Mouse (Mus musculus) 416B (cell line): ENCODE data around the gene Gse1.
A peak's percentile ranks its signal among the peaks of the same experiment; 100 is the strongest.

Experiments
- DNase-seq: peaks from one replicate; pipeline ENCODE4 v3.0.0; 2011; ENCODE audit warnings: low read depth

The Gse1 gene

GRCm38 (mm10) chr8:120619235-120620180, 391.3 kb downstream of the Gse1 start:
- peak; percentile 45 for DNase-seq

GRCm38 (mm10) chr8:120620441-120620840, 392.2 kb downstream of the Gse1 start:
- peak; percentile 62 for DNase-seq

DNA sequence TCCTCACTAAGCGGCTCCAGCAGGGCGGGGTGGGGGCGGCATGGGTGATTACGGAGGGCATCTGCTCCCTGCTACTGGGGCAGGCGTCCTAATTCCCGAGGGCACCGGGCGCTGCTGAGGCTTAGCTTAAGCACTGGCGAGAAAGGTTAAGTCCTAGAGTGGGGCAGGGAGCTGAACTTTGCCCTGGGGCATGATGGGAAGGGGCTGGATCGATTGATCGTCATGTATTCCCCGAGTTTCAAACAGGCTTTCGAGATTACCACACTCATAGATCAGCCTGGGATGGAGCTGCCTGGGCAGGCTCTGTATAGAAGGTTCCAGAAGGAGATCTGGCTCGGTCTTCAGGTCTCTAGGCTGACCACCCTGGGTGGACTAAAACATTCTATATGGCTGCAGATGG, 393.9 kb downstream of the Gse1 start:
- no peak for DNase-seq

DNA sequence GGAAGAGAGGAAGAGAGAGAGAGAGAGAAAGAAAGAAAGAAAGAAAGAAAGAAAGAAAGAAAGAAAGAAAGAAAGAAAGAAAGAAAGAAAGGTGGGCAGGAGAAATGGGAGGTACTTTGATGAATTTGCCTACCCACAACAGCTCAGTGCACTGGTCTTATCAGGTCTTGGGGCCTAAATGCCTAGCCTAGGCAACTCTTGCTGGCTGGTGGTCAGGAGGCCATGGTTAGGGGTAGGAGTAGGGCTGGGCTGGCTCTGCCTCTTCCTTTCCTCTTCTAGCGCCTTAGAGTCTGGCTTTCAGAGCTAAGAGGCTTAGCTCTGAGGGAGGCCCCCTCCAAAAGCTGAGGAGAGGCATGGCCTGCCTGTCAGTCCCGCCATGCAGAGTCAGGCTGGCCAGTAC, 395.4 kb downstream of the Gse1 start:
- no peak for DNase-seq

DNA sequence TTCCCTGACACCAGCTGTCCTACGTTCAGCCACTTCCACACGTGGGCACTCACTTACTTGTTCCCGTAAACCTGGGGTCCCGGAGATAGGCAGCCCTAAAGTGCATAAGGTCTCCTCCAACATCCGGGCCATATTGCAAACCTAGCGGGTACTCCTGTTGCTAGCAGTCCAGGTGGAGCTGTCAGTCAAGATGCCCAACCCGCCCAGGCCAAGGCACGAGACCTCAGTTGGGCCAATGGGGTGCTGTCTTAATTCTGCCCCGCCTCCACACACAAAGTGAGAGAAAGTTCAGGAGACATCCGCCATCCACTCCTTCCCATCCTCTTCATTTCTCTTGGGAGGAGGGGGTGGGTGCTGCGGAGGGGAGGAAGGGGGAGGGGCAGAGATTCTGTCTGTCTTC, 398.2 kb downstream of the Gse1 start:
- DNase-seq, result no peak

GRCm38 (mm10) chr8:120627298-120627697, 399.0 kb downstream of the Gse1 start:
- DNase-seq, result no peak

GRCm38 (mm10) chr8:120630031-120630430, 401.8 kb downstream of the Gse1 start:
- no peak for DNase-seq

- DNase-seq, result no peak
These were observed 402.6 kb downstream of the Gse1 start for GRCm38 (mm10) chr8:120630848-120631247.
